Mouse (Mus musculus) intestine, embryonic 16.5 days (tissue): ENCODE results near the gene D430042O09Rik. TPM values are rescaled to one million over a fixed set of nuclear protein-coding genes. Genes with fewer than 3 reads are reported as not detected.

Experiments used
- ATAC-seq: fragments of 200-750 bp; cut with Nextera tagmentation; 2 replicates; pipeline ENCODE4 v1.8.0; 2017; ENCODE audit warnings: moderate TSS enrichment, moderate library complexity
- H3K27ac ChIP-seq: fragments of 300-500 bp; sonication (generic); 2 replicates; pipeline ENCODE4 v1.5.1; 2014; ENCODE audit warnings: mild to moderate bottlenecking, low read length
- H3K27me3 ChIP-seq: fragments of 300-500 bp; sonication (generic); replicated peaks from 2 replicates; pipeline ENCODE4 v1.6.1; 2014; ENCODE audit warnings: low read length, control low read depth, mixed read lengths; ENCODE audit not compliant: control insufficient read depth, insufficient read depth
- H3K36me3 ChIP-seq: fragments of 300-500 bp; sonication (generic); 2 replicates; pipeline ENCODE4 v1.6.1; 2014; ENCODE audit warnings: low read length, control low read depth; ENCODE audit not compliant: control insufficient read depth, insufficient read depth
- H3K4me1 ChIP-seq: fragments of 300-500 bp; sonication (generic); 2 replicates; pipeline ENCODE4 v1.6.1; 2014; ENCODE audit warnings: low read length, control low read depth, mixed read lengths; ENCODE audit not compliant: control insufficient read depth, insufficient read depth
- H3K4me2 ChIP-seq: fragments of 300-500 bp; sonication (generic); 2 replicates; pipeline ENCODE4 v1.6.1; 2014; ENCODE audit warnings: low read depth, low read length, control low read depth
- H3K4me3 ChIP-seq: fragments of 300-500 bp; sonication (generic); 2 replicates; pipeline ENCODE4 v1.5.1; 2014; ENCODE audit warnings: mild to moderate bottlenecking, low read length
- H3K9ac ChIP-seq: fragments of 300-500 bp; sonication (generic); 2 replicates; pipeline ENCODE4 v1.6.1; 2014; ENCODE audit warnings: low read depth, low read length
- H3K9me3 ChIP-seq: fragments of 300-500 bp; sonication (generic); 2 replicates; pipeline ENCODE4 v1.6.1; 2016; ENCODE audit warnings: low read length, control low read depth; ENCODE audit not compliant: control insufficient read depth
- WGBS: fragments of 180-500 bp; shearing (Covaris S2); extraction: QIAGEN DNeasy Blood & Tissue Kit; methylation state at CpG from one replicate; pipeline ENCODE4 v1.1.7; 2014; 5-methylcytosine and 5-hydroxymethylcytosine counted together
- polyA plus RNA-seq: library from polyadenylated mRNA; unstranded; fragments of >200 nt; fragmentation: Nextera tagmentation; extraction: Ambion mirVana; gene quantifications from 2 replicates; pipeline ENCODE4 v1.2.1, GENCODE M21; 2015

D430042O09Rik gene
- 6.0 and 7.0 TPM in 2 replicates for polyA plus RNA-seq

DNA sequence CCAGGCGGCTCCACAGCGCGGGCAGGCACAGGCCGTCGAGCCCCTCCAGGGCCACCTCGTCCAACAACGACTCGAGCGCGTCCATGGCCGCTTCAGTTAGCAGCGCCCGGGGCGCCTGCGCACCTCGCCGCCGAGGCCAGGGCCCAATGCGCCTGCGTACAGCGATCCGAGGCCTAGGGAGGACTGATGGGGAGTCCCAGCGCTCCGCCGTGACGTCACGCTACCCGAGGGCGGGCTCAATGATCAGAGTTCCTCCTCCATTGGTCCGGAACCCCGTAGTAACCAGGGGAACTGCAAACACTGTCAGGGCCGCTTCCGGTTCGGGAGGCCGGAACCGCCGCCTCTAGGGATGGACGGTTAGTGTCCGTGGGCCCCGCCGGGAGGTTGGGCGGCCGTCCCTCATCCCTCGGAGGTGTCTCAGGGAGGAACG lies at the start of gene D430042O09Rik, which contains the start of gene Gtf3c1:
TSS of gene D430042O09Rik (plus strand) at position 296 of the 430 bp plus-strand sequence.
TSS of gene Gtf3c1 (minus strand) at position 188 of the 430 bp plus-strand sequence.
- H3K27me3 ChIP-seq: no peaks in the 10 kb centered on the region
- H3K4me1 ChIP-seq: peaks cover 27% of the 10 kb centered on the region
- H3K4me3 ChIP-seq: peak within 1 kb of the TSS; percentile 84
- peak; percentile 98 for ATAC-seq
- peak within 1 kb of the TSS; percentile 91 for H3K9ac ChIP-seq
- WGBS: under 1% methylated on average over 45 of the region's 45 CpGs
- peak within 1 kb of the TSS; percentile 87 for H3K27ac ChIP-seq
- no peaks in the 10 kb centered on the region for H3K9me3 ChIP-seq
- peak within 1 kb of the TSS; percentile 78 for H3K4me2 ChIP-seq
- H3K36me3 ChIP-seq: peaks cover 12% of the 10 kb centered on the region

DNA sequence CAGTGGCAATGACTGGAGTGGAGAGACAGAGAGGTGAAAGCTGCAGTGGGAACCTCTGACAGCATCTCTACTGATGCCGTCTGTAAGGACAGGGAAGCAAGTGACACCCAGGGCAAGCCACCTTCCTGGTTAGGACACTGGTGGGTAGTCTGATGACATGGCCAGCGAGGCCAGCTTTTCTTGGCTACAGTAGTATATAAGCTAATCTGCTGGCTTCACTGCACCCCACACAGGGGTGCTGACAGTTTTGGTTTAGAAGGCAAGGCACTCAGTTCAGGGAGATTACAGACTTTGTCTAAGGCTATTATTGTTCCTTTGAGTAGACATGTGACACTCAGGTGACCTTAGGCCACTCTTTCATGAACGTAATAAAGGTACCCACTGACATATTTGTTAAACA lies 44.0 kb upstream of the D430042O09Rik start:
- H3K4me3 ChIP-seq: no peak overlapping the region
- no peak overlapping the region for H3K9ac ChIP-seq
- H3K4me2 ChIP-seq: no peak overlapping the region
- 81% methylated on average over 3 of the region's 3 CpGs for WGBS
- ATAC-seq: no peak
- no peak overlapping the region for H3K27ac ChIP-seq
- H3K27me3 ChIP-seq: no peaks in the 10 kb centered on the region
- no peaks in the 10 kb centered on the region for H3K9me3 ChIP-seq
- H3K4me1 ChIP-seq: no peaks in the 10 kb centered on the region
- H3K36me3 ChIP-seq: peaks cover 37% of the 10 kb centered on the region

DNA sequence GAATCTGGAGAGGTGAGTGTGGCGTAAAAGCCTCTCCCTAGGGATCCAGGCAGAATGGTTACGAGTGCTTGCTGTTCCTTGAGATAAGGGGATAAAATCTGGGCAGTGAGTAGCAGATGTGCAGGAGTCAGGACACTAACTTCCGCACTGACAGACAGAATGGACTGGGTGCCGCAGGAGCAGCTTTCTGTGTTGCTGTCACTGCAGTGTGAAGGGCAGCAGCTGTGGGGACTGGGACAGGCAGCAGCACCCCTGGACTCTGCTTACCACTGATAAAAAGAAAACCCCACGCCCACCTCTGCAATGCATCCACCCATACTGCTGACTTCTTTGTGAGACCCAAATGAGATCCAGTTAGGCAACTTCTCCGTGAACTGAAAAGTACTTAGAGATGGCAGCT lies 36.8 kb upstream of the D430042O09Rik start:
- Histone ChIP-seq H3K36me3 (peaks cover 44% of the 10 kb centered on the region), H3K9ac (no peak overlapping the region), H3K27ac (no peak overlapping the region), H3K4me1 (no peaks in the 10 kb centered on the region), H3K4me2 (no peak overlapping the region), H3K4me3 (no peak overlapping the region), H3K27me3 (no peaks in the 10 kb centered on the region), H3K9me3 (no peaks in the 10 kb centered on the region)
- WGBS: 90% methylated on average over 6 of the region's 6 CpGs
- no peak for ATAC-seq

DNA sequence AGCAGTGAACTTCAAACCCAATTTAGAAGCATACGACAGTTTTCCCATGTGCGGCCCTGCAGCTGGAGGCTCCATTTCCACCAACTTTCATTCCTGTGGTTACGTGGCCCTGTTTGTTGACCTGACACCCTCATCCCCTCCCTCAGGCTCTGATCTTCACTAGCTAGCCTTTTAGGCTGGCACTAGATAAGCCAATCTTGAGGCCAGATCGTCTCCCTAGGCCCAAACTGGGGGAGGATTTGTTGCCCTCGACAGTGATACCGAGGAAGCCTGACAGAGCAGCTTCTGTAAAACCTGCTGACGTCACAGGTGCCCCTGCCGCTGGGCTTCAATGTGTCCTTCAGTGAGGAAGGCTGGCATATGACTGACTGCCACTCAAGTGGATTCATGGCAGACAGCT lies 36.3 kb upstream of the D430042O09Rik start:
- peaks cover 44% of the 10 kb centered on the region for H3K36me3 ChIP-seq
- no peak overlapping the region for H3K4me3 ChIP-seq
- ATAC-seq: no peak
- H3K27ac ChIP-seq: no peak overlapping the region
- H3K9ac ChIP-seq: no peak overlapping the region
- no peak overlapping the region for H3K4me2 ChIP-seq
- WGBS: 89% methylated on average over 8 of the region's 8 CpGs
- H3K27me3 ChIP-seq: no peaks in the 10 kb centered on the region
- H3K9me3 ChIP-seq: no peaks in the 10 kb centered on the region
- H3K4me1 ChIP-seq: no peaks in the 10 kb centered on the region

DNA sequence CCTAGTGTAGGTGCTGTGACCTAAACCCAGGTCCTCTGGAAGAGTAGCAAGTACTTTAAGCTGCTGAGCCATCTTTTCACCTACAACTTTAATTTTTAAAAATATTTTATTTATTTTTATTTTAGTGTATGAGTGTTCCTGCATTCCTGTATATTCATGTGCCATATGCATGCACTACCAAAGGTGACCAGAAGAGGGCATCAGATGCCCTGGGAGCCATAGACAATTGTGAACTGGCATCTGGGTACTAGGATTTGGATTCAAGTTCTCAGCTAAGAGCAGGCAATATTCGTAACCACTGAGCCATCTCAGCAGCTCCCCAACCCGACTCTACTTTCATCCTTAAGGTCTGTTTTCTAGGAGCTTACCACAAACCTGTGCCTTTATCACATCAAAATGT lies 32.8 kb upstream of the D430042O09Rik start:
- Histone ChIP-seq H3K9me3 (no peaks in the 10 kb centered on the region), H3K36me3 (peaks cover 40% of the 10 kb centered on the region), H3K27ac (no peak overlapping the region), H3K4me1 (no peaks in the 10 kb centered on the region), H3K9ac (no peak overlapping the region), H3K4me2 (no peak overlapping the region), H3K27me3 (no peaks in the 10 kb centered on the region), H3K4me3 (no peak overlapping the region)
- WGBS: 93% methylated on average over 2 of the region's 2 CpGs
- no peak for ATAC-seq

DNA sequence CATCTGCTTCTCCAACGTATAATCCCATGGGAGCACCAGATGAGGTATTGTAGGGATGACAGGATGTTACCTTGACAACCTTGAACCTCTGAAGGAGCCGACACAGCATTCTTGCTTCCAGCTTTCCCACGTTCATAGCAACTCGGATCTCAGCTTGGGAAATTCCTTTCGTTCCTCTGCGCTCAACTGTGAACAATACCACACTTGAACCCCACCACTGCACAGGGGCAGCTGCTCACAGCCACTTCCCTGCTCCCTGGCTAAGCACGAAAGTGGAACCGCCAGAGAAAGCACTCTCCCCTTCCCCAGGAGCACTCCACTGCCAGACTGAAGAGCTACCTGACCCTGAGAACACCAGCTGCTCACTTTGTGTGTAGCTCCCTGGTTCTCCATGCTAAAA lies 28.9 kb upstream of the D430042O09Rik start:
- H3K4me3 ChIP-seq: no peak overlapping the region
- ATAC-seq: no peak
- H3K4me2 ChIP-seq: no peak overlapping the region
- H3K9ac ChIP-seq: no peak overlapping the region
- no peaks in the 10 kb centered on the region for H3K9me3 ChIP-seq
- H3K4me1 ChIP-seq: no peaks in the 10 kb centered on the region
- H3K27me3 ChIP-seq: no peaks in the 10 kb centered on the region
- H3K27ac ChIP-seq: no peak overlapping the region
- WGBS: 86% methylated on average over 8 of the region's 8 CpGs
- peaks cover 35% of the 10 kb centered on the region for H3K36me3 ChIP-seq

DNA sequence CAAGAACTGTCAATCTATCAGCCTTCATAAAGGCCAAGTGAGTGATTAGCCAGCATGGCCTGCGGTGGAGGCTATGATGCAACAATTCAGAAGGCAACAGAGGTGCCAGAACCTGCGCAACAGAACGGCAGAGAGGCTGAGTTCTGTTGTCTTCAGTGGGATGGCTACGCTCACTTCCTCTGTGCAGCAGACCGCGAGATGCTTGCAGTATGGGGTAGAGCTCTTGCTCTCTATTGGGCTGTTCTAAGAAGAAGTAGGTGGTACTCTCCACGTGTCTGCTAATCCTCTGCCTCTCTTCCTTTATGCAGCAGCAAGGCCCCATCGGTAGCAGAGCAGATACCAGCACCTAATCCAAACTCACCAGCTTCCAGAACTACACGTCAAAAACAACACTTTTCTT lies 27.8 kb upstream of the D430042O09Rik start:
- Histone ChIP-seq H3K27ac (no peak overlapping the region), H3K36me3 (peaks cover 28% of the 10 kb centered on the region), H3K4me2 (no peak overlapping the region), H3K4me1 (no peaks in the 10 kb centered on the region), H3K4me3 (no peak overlapping the region), H3K27me3 (no peaks in the 10 kb centered on the region), H3K9ac (no peak overlapping the region), H3K9me3 (no peaks in the 10 kb centered on the region)
- 89% methylated on average over 9 of the region's 9 CpGs for WGBS
- ATAC-seq: no peak

DNA sequence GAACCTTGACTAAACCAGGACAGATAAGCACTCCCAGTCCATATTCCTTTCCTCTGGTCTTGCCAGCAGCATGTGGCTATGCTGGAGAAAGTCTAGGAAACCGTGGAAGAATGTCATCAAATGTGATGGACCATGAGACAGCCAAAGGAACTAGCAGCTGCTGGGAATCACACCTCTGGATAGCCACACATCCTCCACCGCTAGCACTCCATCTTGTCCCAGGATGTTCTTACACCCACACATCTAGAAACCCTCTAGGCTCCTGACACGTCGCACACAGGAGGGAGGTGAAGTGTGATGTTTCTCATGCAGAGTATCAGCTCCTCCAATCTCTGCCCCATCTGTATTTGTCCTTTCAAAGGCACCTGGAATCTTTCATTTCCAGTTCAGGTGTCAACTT lies 17.2 kb upstream of the D430042O09Rik start:
- no peak overlapping the region for H3K4me2 ChIP-seq
- H3K27ac ChIP-seq: no peak overlapping the region
- no peak overlapping the region for H3K4me3 ChIP-seq
- no peaks in the 10 kb centered on the region for H3K9me3 ChIP-seq
- peaks cover 28% of the 10 kb centered on the region for H3K36me3 ChIP-seq
- WGBS: 87% methylated on average over 4 of the region's 4 CpGs
- no peak for ATAC-seq
- no peaks in the 10 kb centered on the region for H3K27me3 ChIP-seq
- no peaks in the 10 kb centered on the region for H3K4me1 ChIP-seq
- no peak overlapping the region for H3K9ac ChIP-seq

DNA sequence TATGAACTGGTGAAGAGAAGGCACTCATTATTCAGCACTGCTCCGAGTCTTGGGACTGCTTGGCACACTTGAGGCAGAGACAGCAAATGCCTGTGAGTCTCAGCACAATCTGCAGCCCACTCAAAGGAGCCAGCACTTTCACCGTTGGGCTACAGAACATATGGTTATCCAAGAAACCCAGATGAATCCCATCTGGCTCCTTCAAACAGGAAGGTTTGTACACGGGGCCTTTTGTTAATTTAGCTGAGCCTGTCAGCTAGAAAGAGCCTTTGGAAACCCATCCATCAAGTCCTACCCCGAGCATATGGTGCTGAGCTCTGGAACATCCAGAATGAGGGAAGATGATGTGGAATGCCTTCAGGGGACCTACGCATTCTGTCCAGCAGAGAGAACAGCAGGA lies 13.6 kb upstream of the D430042O09Rik start:
- H3K9ac ChIP-seq: no peak overlapping the region
- H3K27ac ChIP-seq: no peak overlapping the region
- H3K36me3 ChIP-seq: peaks cover 58% of the 10 kb centered on the region
- H3K4me3 ChIP-seq: no peak overlapping the region
- WGBS: 69% methylated on average over 5 of the region's 5 CpGs
- no peaks in the 10 kb centered on the region for H3K4me1 ChIP-seq
- peaks cover 7% of the 10 kb centered on the region; the same call in 1 of the 2 replicates for H3K9me3 ChIP-seq
- ATAC-seq: no peak
- H3K4me2 ChIP-seq: no peak overlapping the region
- no peaks in the 10 kb centered on the region for H3K27me3 ChIP-seq

DNA sequence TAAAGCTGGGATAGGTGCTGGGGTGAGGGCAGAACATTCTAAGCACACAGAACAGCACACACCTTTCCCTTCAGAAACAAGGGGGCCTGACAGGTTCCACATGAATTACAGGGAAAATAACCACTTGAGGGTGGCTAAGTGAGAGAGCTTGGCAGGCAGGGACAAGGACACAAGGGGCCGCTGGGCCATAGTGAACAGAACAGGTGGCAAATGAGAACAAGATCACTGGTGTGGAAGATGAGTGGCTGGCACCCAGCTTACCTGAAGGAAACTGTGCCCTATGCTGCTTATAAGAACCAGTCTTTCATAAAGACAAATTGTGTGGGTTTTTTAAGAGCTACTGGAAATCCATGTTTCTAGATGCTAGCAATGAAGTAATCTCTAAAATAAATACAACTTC lies 4.9 kb upstream of the D430042O09Rik start:
- H3K9ac ChIP-seq: no peak overlapping the region
- no peak overlapping the region for H3K4me3 ChIP-seq
- H3K27ac ChIP-seq: no peak overlapping the region
- H3K36me3 ChIP-seq: peaks cover 50% of the 10 kb centered on the region
- no peak for ATAC-seq
- peaks cover 20% of the 10 kb centered on the region for H3K4me1 ChIP-seq
- H3K27me3 ChIP-seq: no peaks in the 10 kb centered on the region
- 100% methylated on average over 1 of the region's 1 CpGs for WGBS
- peaks cover 10% of the 10 kb centered on the region; the same call in 1 of the 2 replicates for H3K9me3 ChIP-seq
- H3K4me2 ChIP-seq: no peak overlapping the region
